ENCODE assay signal across 11 mouse cellular contexts in genomic region chr17:5125856-5126806, GRCm38 (mm10).
A peak's percentile ranks its signal among the peaks of the same experiment; 100 is the strongest.
DNase-seq lines count a peak whose midpoint lies in the region; ATAC-seq lines count a peak whose summit lies in the region.
"Had no signal": no experiment of that assay in that cellular context is flagged by ENCODE, and none has a peak within 500 bp of the region (broad histone marks: within the 10 kb centered on the region; RNA-seq: fewer than 3 reads in every experiment).

No protein-coding gene starts in this region.

- ATAC-seq in embryonic facial prominence, embryonic 14.5 days (ENCODE audit: low read depth): peak; percentile 74; the same call in 1 of the 2 replicates
- ATAC-seq in megakaryocyte progenitor cell, adult 5-6 weeks (replicated peaks; ENCODE audit: poor library complexity): 0 out of 2 replicates have a peak, but pooled peaks have one; percentile 37
- ATAC-seq in cerebellum, adult (ENCODE audit: insufficient number of reproducible peaks, low FRiP score, low TSS enrichment): no peak

- no peak overlapping the region for H3K27ac ChIP-seq in embryonic facial prominence, embryonic 14.5 days (replicated peaks; ENCODE audit: low read depth, low read length)
- H3K27ac ChIP-seq in embryonic facial prominence, embryonic 10.5 days (replicated peaks): no peak overlapping the region

- peaks cover 20% of the 10 kb centered on the region; the same call in 1 of the 2 replicates for H3K4me1 ChIP-seq in embryonic facial prominence, embryonic 14.5 days (ENCODE audit: control insufficient read depth, insufficient read depth, low read length)
- H3K4me1 ChIP-seq in embryonic facial prominence, embryonic 10.5 days: peaks cover 15% of the 10 kb centered on the region

- H3K9ac ChIP-seq in embryonic facial prominence, embryonic 14.5 days (ENCODE audit: low read depth, low read length): no peak overlapping the region

- no peak overlapping the region for H3K4me2 ChIP-seq in embryonic facial prominence, embryonic 14.5 days (ENCODE audit: low read depth, low read length)

- H3K27me3 ChIP-seq in embryonic facial prominence, embryonic 14.5 days (replicated peaks; ENCODE audit: control insufficient read depth, insufficient read depth, low read length): no peaks in the 10 kb centered on the region
- no peaks in the 10 kb centered on the region for H3K27me3 ChIP-seq in embryonic facial prominence, embryonic 10.5 days (replicated peaks; ENCODE audit: low read depth, poor library complexity, severe bottlenecking)

- H3K36me3 ChIP-seq in embryonic facial prominence, embryonic 14.5 days (ENCODE audit: control insufficient read depth, insufficient read depth, low read length): peaks cover 14% of the 10 kb centered on the region; the same call in 1 of the 2 replicates
- peaks cover 17% of the 10 kb centered on the region for H3K36me3 ChIP-seq in embryonic facial prominence, embryonic 10.5 days (replicated peaks)

- intact Hi-C loops in left cerebral cortex, postnatal 36 days (cut with DNase I): no loop called here

- no peaks in the 10 kb centered on the region for H3K9me3 ChIP-seq in embryonic facial prominence, embryonic 14.5 days (ENCODE audit: control insufficient read depth, low read length)
- no peaks in the 10 kb centered on the region for H3K9me3 ChIP-seq in embryonic facial prominence, embryonic 10.5 days

- peak; percentile 76 for DNase-seq in embryonic facial prominence, embryonic 14.5 days (ENCODE audit: low spot score)
- DNase-seq in embryonic facial prominence, embryonic 10.5 days (ENCODE audit: low spot score): no peak
- DNase-seq in CD4-positive, CD25-positive, alpha-beta regulatory T cell, adult 2 months (ENCODE audit: low read depth, low spot score): peak; percentile 64
- peak; percentile 25 to 83 for DNase-seq in kidney, adult 8-10 months
- no peak for DNase-seq in yolk sac, embryonic 10.5 days (ENCODE audit: low spot score)
- no peak for DNase-seq in left cerebral cortex, postnatal 36 days (ENCODE audit: low spot score in 2 of 2)
- DNase-seq: adrenal gland, postnatal 14 days; cerebellum, postnatal 25 days; gastrocnemius, postnatal 25 days had no signal

- H3K4me3 ChIP-seq in embryonic facial prominence, embryonic 14.5 days (ENCODE audit: low read depth, low read length): no peak overlapping the region
- H3K4me3 ChIP-seq in embryonic facial prominence, embryonic 10.5 days: no peak overlapping the region

- 53% methylated on average over 5 of the region's 5 CpGs for WGBS in embryonic facial prominence, embryonic 14.5 days
- 85% methylated on average over 5 of the region's 5 CpGs for WGBS in embryonic facial prominence, embryonic 10.5 days

Comparison
In these comparisons a context has a peak if more than half of its experiments do, and no peak if none do; other contexts are left out.
1. DNase-seq: peak in embryonic facial prominence, embryonic 14.5 days (single experiment), CD4-positive, CD25-positive, alpha-beta regulatory T cell, adult 2 months (single experiment) and kidney, adult 8-10 months (2 of 2); none in embryonic facial prominence, embryonic 10.5 days (single experiment), yolk sac, embryonic 10.5 days (single experiment) and left cerebral cortex, postnatal 36 days (0 of 2).